Mouse (Mus musculus) monocyte, adult 2 months (primary cell): ENCODE measurements around the gene Rnf220.

ENCODE experiments used
- DNase-seq, 2 experiments: peaks; one replicate each; pipeline ENCODE4 v3.0.0; 2022; ENCODE audit warnings: low spot score in 2 of 2, low read depth in 1 of 2

The Rnf220 gene

GRCm38 (mm10) chr4:117445516-117446207 is 51.2 kb downstream of the Rnf220 start:
- no peak for DNase-seq

GRCm38 (mm10) chr4:117438919-117439318 is 57.9 kb downstream of the Rnf220 start:
- no peak for DNase-seq

GRCm38 (mm10) chr4:117438064-117438463 is 58.8 kb downstream of the Rnf220 start:
- DNase-seq, result no peak

- DNase-seq, result no peak
Measured at GRCm38 (mm10) chr4:117436995-117437660, 59.7 kb downstream of the Rnf220 start.

- no peak for DNase-seq
Measured at GRCm38 (mm10) chr4:117434336-117434735, 62.5 kb downstream of the Rnf220 start.

- no peak for DNase-seq
Measured at GRCm38 (mm10) chr4:117429604-117430003, 67.2 kb downstream of the Rnf220 start.

- peak; percentile 17 to 27 for DNase-seq
Measured at GRCm38 (mm10) chr4:117427540-117427939, 69.3 kb downstream of the Rnf220 start.

- DNase-seq, result no peak
Measured at GRCm38 (mm10) chr4:117421077-117421476, 75.8 kb downstream of the Rnf220 start.

- no peak for DNase-seq
Measured at GRCm38 (mm10) chr4:117416827-117417226, 80.0 kb downstream of the Rnf220 start.

- no peak for DNase-seq
Measured at GRCm38 (mm10) chr4:117410049-117410410, 86.8 kb downstream of the Rnf220 start.

GRCm38 (mm10) chr4:117409144-117410048 is 87.5 kb downstream of the Rnf220 start:
- DNase-seq, result no peak

- DNase-seq, result no peak
Measured at GRCm38 (mm10) chr4:117407945-117408344, 88.9 kb downstream of the Rnf220 start.

- no peak for DNase-seq
Measured at GRCm38 (mm10) chr4:117405999-117406398, 90.9 kb downstream of the Rnf220 start.

- DNase-seq, result no peak
Measured at GRCm38 (mm10) chr4:117405211-117405610, 91.6 kb downstream of the Rnf220 start.

GRCm38 (mm10) chr4:117403411-117403810 is 93.4 kb downstream of the Rnf220 start:
- DNase-seq, result no peak

- no peak for DNase-seq
Measured at GRCm38 (mm10) chr4:117397128-117397527, 99.7 kb downstream of the Rnf220 start.

- no peak for DNase-seq
Measured at GRCm38 (mm10) chr4:117393027-117393426, 103.8 kb downstream of the Rnf220 start.

- DNase-seq, result no peak
Measured at GRCm38 (mm10) chr4:117392391-117392790, 104.5 kb downstream of the Rnf220 start.

GRCm38 (mm10) chr4:117391966-117392365 is 104.9 kb downstream of the Rnf220 start:
- DNase-seq, result no peak

- no peak for DNase-seq
Measured at GRCm38 (mm10) chr4:117390850-117391795, 105.7 kb downstream of the Rnf220 start.
